Mouse (Mus musculus) kidney, adult 9 months (tissue): ENCODE results near the gene Gramd4.
A peak's percentile ranks its signal among the peaks of the same experiment; 100 is the strongest.
"Not testable (repeated sequence)": the region's sequence is repeated elsewhere in the genome, so short reads cannot be mapped to it uniquely, and the experiment has no call there.

Experiments used
- DNase-seq: peaks from one replicate; pipeline ENCODE4 v3.0.0; 2022

Gene Gramd4

GRCm38 (mm10) chr15:86051878-86052478, 5.5 kb upstream of the Gramd4 start:
- peak; percentile 40 for DNase-seq

GRCm38 (mm10) chr15:86053890-86054536, 3.5 kb upstream of the Gramd4 start:
- DNase-seq = peak; percentile 86

- DNase-seq = not testable (repeated sequence)
Observed at GRCm38 (mm10) chr15:86054861-86055260, 2.6 kb upstream of the Gramd4 start.

GRCm38 (mm10) chr15:86056221-86056760, 1.2 kb upstream of the Gramd4 start:
- DNase-seq = peak; percentile 49

- no peak for DNase-seq
Observed at GRCm38 (mm10) chr15:86057908-86058307, 413 bp downstream of the Gramd4 start.

- DNase-seq = peak; percentile 82
Observed at GRCm38 (mm10) chr15:86058394-86058915, 960 bp downstream of the Gramd4 start.

- peak; percentile 46 for DNase-seq
Observed at GRCm38 (mm10) chr15:86058931-86059834, 1.7 kb downstream of the Gramd4 start.

GRCm38 (mm10) chr15:86059835-86060380, 2.4 kb downstream of the Gramd4 start:
- no peak for DNase-seq

- DNase-seq = no peak
Observed at GRCm38 (mm10) chr15:86060581-86060980, 3.1 kb downstream of the Gramd4 start.

GRCm38 (mm10) chr15:86061221-86061620, 3.7 kb downstream of the Gramd4 start:
- DNase-seq = no peak

- no peak for DNase-seq
Observed at GRCm38 (mm10) chr15:86061848-86062481, 4.5 kb downstream of the Gramd4 start.

- DNase-seq = peak; percentile 31
Observed at GRCm38 (mm10) chr15:86064191-86064849, 6.8 kb downstream of the Gramd4 start.

- peak; percentile 59 for DNase-seq
Observed at GRCm38 (mm10) chr15:86064850-86065229, 7.3 kb downstream of the Gramd4 start.

- DNase-seq = no peak
Observed at GRCm38 (mm10) chr15:86065367-86065766, 7.9 kb downstream of the Gramd4 start.

GRCm38 (mm10) chr15:86066836-86067580, 9.5 kb downstream of the Gramd4 start:
- no peak for DNase-seq

GRCm38 (mm10) chr15:86067581-86067910, 10.1 kb downstream of the Gramd4 start:
- no peak for DNase-seq

GRCm38 (mm10) chr15:86067941-86068495, 10.5 kb downstream of the Gramd4 start:
- no peak for DNase-seq

- no peak for DNase-seq
Observed at GRCm38 (mm10) chr15:86069011-86069791, 11.7 kb downstream of the Gramd4 start.

- DNase-seq = no peak
Observed at GRCm38 (mm10) chr15:86070368-86070767, 12.9 kb downstream of the Gramd4 start.

- DNase-seq = no peak
Observed at GRCm38 (mm10) chr15:86071166-86071565, 13.7 kb downstream of the Gramd4 start.
